In the genomic region with DNA sequence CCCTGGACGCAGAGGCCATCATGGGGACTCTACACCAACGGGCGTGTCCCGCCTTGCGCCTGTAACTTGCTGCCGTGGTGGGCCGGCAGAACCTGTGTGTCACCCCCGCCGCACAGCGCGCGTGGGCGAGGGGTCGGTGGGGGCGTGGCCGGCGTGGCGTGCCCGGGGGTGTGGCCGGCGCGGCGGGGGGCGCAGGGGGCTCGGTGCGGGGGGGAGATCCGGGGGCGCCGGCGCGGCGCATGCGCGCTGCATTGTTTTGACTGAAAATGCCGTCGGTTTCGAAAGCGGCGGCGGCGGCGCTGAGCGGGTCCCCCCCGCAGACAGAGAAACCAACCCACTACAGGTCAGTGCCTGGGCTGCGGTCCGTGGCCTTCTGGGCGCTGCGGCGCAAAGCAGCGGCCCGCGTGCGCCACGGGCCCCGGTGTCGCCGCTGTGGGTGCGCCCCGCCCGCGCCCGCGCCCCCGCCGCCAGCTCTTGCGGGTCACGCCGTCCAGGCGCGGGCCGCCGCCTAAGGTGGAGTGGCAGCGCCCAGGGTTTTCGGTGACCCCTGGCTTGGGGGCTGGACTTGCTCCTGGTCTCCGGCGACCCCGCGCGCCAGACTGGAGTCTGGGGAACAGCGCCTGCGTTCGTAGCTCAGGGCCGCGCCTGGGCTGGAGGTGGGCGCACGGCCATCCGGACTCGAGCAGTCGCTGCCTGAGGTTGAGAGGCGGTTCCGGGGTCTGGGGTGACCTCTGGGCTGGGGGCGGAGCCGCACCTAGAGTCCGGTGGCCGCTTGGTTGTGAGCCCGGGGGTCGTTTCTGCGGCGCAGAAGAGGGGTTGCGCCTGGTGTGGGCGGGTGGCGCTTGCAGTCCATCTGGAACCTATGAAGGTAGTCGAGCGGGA, we compare ENCODE assay signal across 8 mouse cellular contexts. TPM values are rescaled to one million over a fixed set of nuclear protein-coding genes. Genes with fewer than 3 reads are reported as not detected.
DNase-seq lines count a peak whose midpoint lies in the region.

Unkl (plus strand) TSS at position 248 of the 882 bp plus-strand sequence.

- under 1% methylated on average over 104 of the region's 104 CpGs for WGBS in midbrain, embryonic 10.5 days

- no peaks in the 10 kb centered on the region for H3K9me3 ChIP-seq in midbrain, embryonic 10.5 days (replicated peaks)

- H3K36me3 ChIP-seq in midbrain, embryonic 10.5 days, result peaks cover 21% of the 10 kb centered on the region; the same call in 1 of the 2 replicates

- peak within 1 kb of the TSS; percentile 99 for H3K4me3 ChIP-seq in midbrain, embryonic 10.5 days

- intact Hi-C loops in gastrocnemius, postnatal 14 days (cut with DNase I; ENCODE audit: low total_unique reads), result loop anchor here (10.0 kb wide), 1 partner anchor 76 kb away; no protein-coding TSS in a partner anchor
- intact Hi-C loops in left cerebral cortex, postnatal 36 days (cut with DNase I), result no loop called here

- no peaks in the 10 kb centered on the region for H3K27me3 ChIP-seq in midbrain, embryonic 10.5 days (ENCODE audit: low read depth, poor library complexity, severe bottlenecking)

- DNase-seq in ZHBTc4 (ENCODE audit: low read depth, low spot score), result peak; percentile 74
- peak; percentile 56 to 73 for DNase-seq in cerebellum, postnatal 4 days (ENCODE audit: low spot score in 2 of 2)
- peak; percentile 80 for DNase-seq in gastrocnemius, postnatal 14 days
- DNase-seq in induced T-regulatory cell, adult 2 months (ENCODE audit: low read depth), result peak; percentile 82
- peak; percentile 72 to 79 for DNase-seq in left cerebral cortex, postnatal 36 days (ENCODE audit: low spot score in 2 of 2)
- DNase-seq in midbrain, embryonic 10.5 days (ENCODE audit: low spot score), result peak; percentile 79
- peak; percentile 23 to 57 for DNase-seq in right cerebral cortex, postnatal 36 days (ENCODE audit: low spot score in 2 of 2)
- DNase-seq in c-Kit-positive CD71-positive TER-119-positive erythroid progenitor cells, embryonic 14.5 days (ENCODE audit: low spot score), result no peak

- H3K4me1 ChIP-seq in midbrain, embryonic 10.5 days, result peaks cover 50% of the 10 kb centered on the region

- peak within 1 kb of the TSS; percentile 91 for H3K27ac ChIP-seq in midbrain, embryonic 10.5 days (replicated peaks)

RNA-seq across cellular contexts. Expression of gene Unkl, which starts in this region (rescaled TPM):
- total RNA-seq in gastrocnemius, postnatal 14 days (2021), result 1 to 10 TPM; 4.6 to 4.8 TPM
- 10 to 100 TPM; 34.4 to 39.1 TPM for total RNA-seq in left cerebral cortex, postnatal 36 days (2021)
- polyA plus RNA-seq in midbrain, embryonic 10.5 days (2016; fragmentation: Nextera tagmentation; extraction: Ambion mirVana), result 8.4 and 9.7 TPM in 2 replicates

Comparison
In these comparisons a context has a peak if more than half of its experiments do, and no peak if none do; other contexts are left out.
1. RNA of gene Unkl (total RNA-seq): 34.4 to 39.1 TPM in left cerebral cortex, postnatal 36 days; 4.6 to 4.8 TPM in gastrocnemius, postnatal 14 days; every median in the first group is over 4 times any median in the second.